Mouse (Mus musculus): ENCODE measurements around the gene Rufy3. TPM values are rescaled to one million over a fixed set of nuclear protein-coding genes. Genes with fewer than 3 reads are reported as not detected.

The Rufy3 gene
- total and polyA plus RNA-seq, 3 experiments: 13.6 to 22.3 (median 17.4) TPM

DNA sequence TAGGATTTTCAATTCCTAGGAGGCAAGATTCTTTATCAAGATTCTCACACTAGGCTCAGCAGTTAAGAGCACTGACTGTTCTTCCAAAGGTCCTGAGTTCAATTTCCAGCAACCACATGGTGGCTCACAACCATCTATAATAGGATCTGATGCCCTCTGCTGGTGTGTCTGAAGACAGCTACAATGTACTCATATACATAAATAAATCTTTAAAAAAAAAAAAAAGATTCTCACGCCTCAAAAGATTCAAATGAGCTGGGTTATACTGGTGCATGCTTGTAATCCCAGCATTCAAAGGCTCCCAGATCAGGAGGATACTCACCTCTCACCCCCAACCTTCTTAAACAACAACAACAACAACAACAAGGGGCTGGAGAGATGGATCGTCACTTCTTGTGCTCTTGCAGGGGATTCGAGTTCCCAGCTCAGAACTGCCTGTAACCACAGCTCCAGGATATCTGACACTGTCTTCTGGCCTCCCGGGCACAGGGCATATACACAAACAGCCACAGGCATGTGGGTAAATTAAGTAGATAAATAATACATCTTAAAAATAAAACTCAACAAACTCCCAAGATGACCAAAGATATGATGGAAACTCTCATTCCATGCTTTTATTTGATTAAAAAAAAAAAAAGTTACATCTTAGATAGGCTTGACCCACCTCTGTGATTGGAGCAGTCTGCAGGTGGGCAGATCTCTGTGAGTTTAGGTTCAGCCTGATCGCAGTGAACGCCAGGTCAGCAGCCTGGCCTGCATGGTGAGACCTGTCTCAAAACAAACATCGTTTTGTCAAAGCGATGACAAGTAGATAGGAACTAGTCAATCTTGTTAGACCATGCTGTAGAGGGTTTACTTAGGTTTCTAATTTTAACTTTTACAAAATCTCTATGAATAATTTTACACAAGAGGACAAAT is 1.7 kb upstream of the Rufy3 start:
- Histone ChIP-seq H3K27ac (ENCODE audit: insufficient read depth, low read depth) (peak overlapping the region; percentile 78), H3K36me3 (replicated peaks in 1 of 2; ENCODE audit: control insufficient read depth in 1 of 2, insufficient read depth in 1 of 2, low read length in 1 of 2) (peaks cover 2 to 4% of the 10 kb centered on the region in 2 experiments), H3K4me2 (ENCODE audit: insufficient read depth, low read depth, poor library complexity, severe bottlenecking) (peak overlapping the region; percentile 91), H3K27me3 (replicated peaks) (no peaks in the 10 kb centered on the region), H3K9me3 (replicated peaks; ENCODE audit: low read length) (no peaks in the 10 kb centered on the region), H3K4me3 (replicated peaks in 1 of 3; ENCODE audit: low read depth in 2 of 3, low read length in 2 of 3, poor library complexity in 1 of 3) (peak overlapping the region; percentile 38 to 92 (median 76)), H3K9ac (ENCODE audit: insufficient read depth, low read depth) (peak overlapping the region; percentile 63), H3K79me2 (replicated peaks; ENCODE audit: control insufficient read depth, extremely low read depth, insufficient read depth, poor library complexity, severe bottlenecking) (peaks cover 52% of the 10 kb centered on the region), H3K4me1 (ENCODE audit: control insufficient read depth in 1 of 2, insufficient read depth in 2 of 2) (peaks cover 4 to 31% of the 10 kb centered on the region in 2 experiments)
- in situ Hi-C loops (cut with MboI; ENCODE audit: low pct_ligation_motif_present, low pct_unique_long_range_greater_than_20kb, low sequenced_read_pairs) (no loop called here), dilution Hi-C loops (cut with MboI; ENCODE audit: extremely low pct_ligation_motif_present, extremely low pct_unique_long_range_greater_than_20kb, low sequenced_read_pairs) (no loop called here)
- no peak for DNase-seq (ENCODE audit: extremely low read depth)
- TF ChIP-seq GABPA (IDR thresholded peaks at IDR 0.05; ENCODE audit: insufficient replicate concordance, low read depth, low read length) (no peak), BHLHE40 (IDR thresholded peaks at IDR 0.05; ENCODE audit: low read depth, low read length) (no peak), SMC3 (IDR thresholded peaks at IDR 0.05; ENCODE audit: low read depth, low read length) (no peak), ZNF384 (IDR thresholded peaks at IDR 0.05; ENCODE audit: low read depth, low read length) (peak; percentile 84), ZKSCAN1 (IDR thresholded peaks at IDR 0.05; ENCODE audit: borderline replicate concordance, low read depth, low read length) (no peak), TCF12 (IDR thresholded peaks at IDR 0.05; ENCODE audit: low read depth, low read length) (no peak), USF1 (IDR thresholded peaks at IDR 0.05; ENCODE audit: low read depth, low read length) (no peak), ETS1 (conservative IDR thresholded peaks at IDR 0.05; ENCODE audit: low read depth, low read length) (no peak), MEF2A (IDR thresholded peaks at IDR 0.05; ENCODE audit: borderline replicate concordance, low read depth, low read length) (no peak), ZMIZ1 (IDR thresholded peaks at IDR 0.05; ENCODE audit: low read depth, low read length) (no peak), NELFE (IDR thresholded peaks at IDR 0.05; ENCODE audit: low read depth, low read length) (0 out of 2 replicates have a peak, but pooled peaks have one; percentile 32), CHD1 (IDR thresholded peaks at IDR 0.05; ENCODE audit: low read depth, low read length) (no peak; the same call in 1 of the 2 replicates), MXI1 (IDR thresholded peaks at IDR 0.05; ENCODE audit: low read depth, low read length) (0 out of 2 replicates have a peak, but pooled peaks have one; percentile 26), RAD21 (IDR thresholded peaks at IDR 0.05; ENCODE audit: low read depth, low read length) (no peak; the same call in none of the 2 replicates), MAX (IDR thresholded peaks at IDR 0.05; ENCODE audit: low read length) (no peak), RCOR1 (conservative IDR thresholded peaks at IDR 0.05; ENCODE audit: low read depth, low read length) (no peak), MAFK (IDR thresholded peaks at IDR 0.05; ENCODE audit: insufficient replicate concordance, low read length) (no peak; the same call in 1 of the 2 replicates), CTCF (conservative IDR thresholded peaks at IDR 0.05 in 1 of 2, IDR thresholded peaks at IDR 0.05 in 1 of 2; ENCODE audit: low read depth in 2 of 2, low read length in 2 of 2) (peak in 1 of 2 experiments; percentile 57; a peak in 2 of 4 replicates), MAZ (IDR thresholded peaks at IDR 0.05; ENCODE audit: low read depth, low read length) (no peak), SIN3A (IDR thresholded peaks at IDR 0.05; ENCODE audit: low read length) (0 out of 2 replicates have a peak, but pooled peaks have one; percentile 19), UBTF (IDR thresholded peaks at IDR 0.05; ENCODE audit: low read depth, low read length) (no peak), ZC3H11A (IDR thresholded peaks at IDR 0.05; ENCODE audit: low read depth, low read length) (no peak), EP300 (IDR thresholded peaks at IDR 0.05; ENCODE audit: low read length) (no peak), POLR2A (IDR thresholded peaks at IDR 0.05; ENCODE audit: low read depth, low read length) (peak; percentile 48), MYC (IDR thresholded peaks at IDR 0.05; ENCODE audit: low read depth, low read length) (peak; percentile 74; the same call in 1 of the 2 replicates), PAX5 (IDR thresholded peaks at IDR 0.05; ENCODE audit: low read length) (no peak), NRF1 (IDR thresholded peaks at IDR 0.05; ENCODE audit: low read depth, low read length) (no peak), KAT2A (IDR thresholded peaks at IDR 0.05; ENCODE audit: insufficient replicate concordance, low read length) (no peak), TBP (conservative IDR thresholded peaks at IDR 0.05; ENCODE audit: low read depth, low read length) (0 out of 2 replicates have a peak, but pooled peaks have one; percentile 50)

Measured in CH12.LX (cell line).